Mouse (Mus musculus) stomach, postnatal 0 days (tissue): ENCODE results near the gene Armcx3. TPM values are rescaled to one million over a fixed set of nuclear protein-coding genes. Genes with fewer than 3 reads are reported as not detected.
"Not testable (repeated sequence)": the region's sequence is repeated elsewhere in the genome, so short reads cannot be mapped to it uniquely, and the experiment has no call there.

ENCODE experiments used
- ATAC-seq: fragments of 200-750 bp; cut with Nextera tagmentation; 2 replicates; pipeline ENCODE4 v1.8.0; 2017; ENCODE audit not compliant: low FRiP score, low TSS enrichment
- DNase-seq: peaks from one replicate; pipeline ENCODE4 v3.0.0-alpha.2; 2016; ENCODE audit warnings: low spot score
- H3K27ac ChIP-seq: fragments of 300-500 bp; sonication (generic); replicated peaks from 2 replicates; pipeline ENCODE4 v1.5.1; 2014; ENCODE audit warnings: mild to moderate bottlenecking, control low read depth
- H3K27me3 ChIP-seq: fragments of 300-500 bp; sonication (generic); 2 replicates; pipeline ENCODE4 v1.6.1; 2014; ENCODE audit warnings: low read length; ENCODE audit not compliant: control insufficient read depth, insufficient read depth
- H3K36me3 ChIP-seq: fragments of 300-500 bp; sonication (generic); 2 replicates; pipeline ENCODE4 v1.6.1; 2014; ENCODE audit warnings: low read length, mixed read lengths; ENCODE audit not compliant: control insufficient read depth, insufficient read depth
- H3K4me1 ChIP-seq: fragments of 300-500 bp; sonication (generic); replicated peaks from 2 replicates; pipeline ENCODE4 v1.6.1; 2014; ENCODE audit warnings: antibody characterized with exemption; ENCODE audit not compliant: control insufficient read depth, insufficient read depth
- H3K4me2 ChIP-seq: fragments of 300-500 bp; sonication (generic); replicated peaks from 2 replicates; pipeline ENCODE4 v1.6.1; 2014; ENCODE audit warnings: low read depth, mild to moderate bottlenecking, control low read depth, moderate library complexity
- H3K4me3 ChIP-seq: fragments of 300-500 bp; sonication (generic); 2 replicates; pipeline ENCODE4 v1.5.1; 2014; ENCODE audit warnings: low read depth, low read length, control low read depth
- H3K9ac ChIP-seq: fragments of 300-500 bp; sonication (generic); 2 replicates; pipeline ENCODE4 v1.6.1; 2014; ENCODE audit warnings: mild to moderate bottlenecking, low read length, control low read depth, mixed read lengths
- H3K9me3 ChIP-seq: fragments of 300-500 bp; sonication (generic); 2 replicates; pipeline ENCODE4 v1.6.1; 2016; ENCODE audit warnings: low read length; ENCODE audit not compliant: control insufficient read depth
- CTCF ChIP-seq: IDR thresholded peaks from 2 replicates; pipeline ENCODE4 v1.5.1; 2016; ENCODE audit warnings: antibody characterized with exemption, low read depth, mild to moderate bottlenecking, moderate library complexity
- EP300 ChIP-seq: optimal IDR thresholded peaks from 2 replicates; pipeline ENCODE3; 2016; ENCODE audit warnings: antibody characterized with exemption
- WGBS: fragments of 180-500 bp; shearing (Covaris S2); extraction: QIAGEN DNeasy Blood & Tissue Kit; methylation state at CpG from one replicate; pipeline ENCODE4 v1.1.7; 2014; 5-methylcytosine and 5-hydroxymethylcytosine counted together
- polyA plus RNA-seq: library from polyadenylated mRNA; unstranded; fragments of >200 nt; fragmentation: Nextera tagmentation; extraction: Ambion mirVana; gene quantifications from 2 replicates; pipeline ENCODE4 v1.2.1, GENCODE M21; 2015

The Armcx3 gene
- polyA plus RNA-seq, 1 experiment from 2014 or later, result 40.0 TPM

GRCm38 (mm10) chrX:134752584-134752983, 3.8 kb upstream of the Armcx3 start:
- TF ChIP-seq CTCF, result no peak
- no peak for TF ChIP-seq EP300
- Histone ChIP-seq H3K4me3 (no peak overlapping the region), H3K27ac (no peak overlapping the region), H3K4me2 (no peak overlapping the region), H3K4me1 (no peaks in the 10 kb centered on the region), H3K27me3 (no peaks in the 10 kb centered on the region), H3K9ac (no peak overlapping the region), H3K36me3 (no peaks in the 10 kb centered on the region), H3K9me3 (no peaks in the 10 kb centered on the region)
- ATAC-seq, result no peak
- DNase-seq, result no peak
- WGBS, result 31% methylated on average over 4 of the region's 4 CpGs

GRCm38 (mm10) chrX:134757293-134757995, 1.0 kb downstream of the Armcx3 start:
- peak; percentile 45; the same call in 1 of the 2 replicates for ATAC-seq

GRCm38 (mm10) chrX:134763428-134764198, 7.2 kb downstream of the Armcx3 start:
- not testable (repeated sequence) for H3K4me3 ChIP-seq, H3K9me3 ChIP-seq, ATAC-seq, H3K4me1 ChIP-seq, H3K36me3 ChIP-seq, H3K27ac ChIP-seq, DNase-seq, H3K9ac ChIP-seq, H3K27me3 ChIP-seq, H3K4me2 ChIP-seq
- 50% methylated on average over 3 of the region's 4 CpGs for WGBS

More at GRCm38 (mm10) chrX:134757293-134757995, 1.0 kb downstream of the Armcx3 start:
- peak overlapping the region; percentile 71 for H3K9ac ChIP-seq
- peak overlapping the region; percentile 56 for H3K4me3 ChIP-seq
- 20% methylated on average over 13 of the region's 13 CpGs for WGBS
- no peaks in the 10 kb centered on the region for H3K4me1 ChIP-seq
- peak overlapping the region; percentile 51 for H3K4me2 ChIP-seq
- no peaks in the 10 kb centered on the region for H3K36me3 ChIP-seq
- H3K27me3 ChIP-seq, result no peaks in the 10 kb centered on the region
- H3K27ac ChIP-seq, result no peak overlapping the region
- DNase-seq, result peak; percentile 23
- TF ChIP-seq CTCF (no peak), EP300 (no peak)
- no peaks in the 10 kb centered on the region for H3K9me3 ChIP-seq

- no peak overlapping the region for H3K27ac ChIP-seq
- no peaks in the 10 kb centered on the region for H3K4me1 ChIP-seq
Observed at GRCm38 (mm10) chrX:134787728-134788127, 31.3 kb downstream of the Armcx3 start.

GRCm38 (mm10) chrX:134807833-134808754, 51.7 kb downstream of the Armcx3 start:
- WGBS, result 13% methylated on average over 26 of the region's 28 CpGs
- Histone ChIP-seq H3K27me3 (no peaks in the 10 kb centered on the region), H3K36me3 (no peaks in the 10 kb centered on the region), H3K4me2 (peak overlapping the region; percentile 56), H3K9ac (peak overlapping the region; percentile 56), H3K9me3 (no peaks in the 10 kb centered on the region), H3K4me1 (no peaks in the 10 kb centered on the region), H3K4me3 (peak overlapping the region; percentile 48), H3K27ac (peak overlapping the region; percentile 45; the same call in 1 of the 2 replicates)
- TF ChIP-seq EP300 (no peak), CTCF (no peak)
- DNase-seq, result peak; percentile 29
- ATAC-seq, result peak; percentile 61; the same call in 1 of the 2 replicates

More at GRCm38 (mm10) chrX:134787728-134788127, 31.3 kb downstream of the Armcx3 start:
- Histone ChIP-seq H3K4me2 (no peak overlapping the region), H3K27me3 (no peaks in the 10 kb centered on the region), H3K9me3 (no peaks in the 10 kb centered on the region), H3K9ac (no peak overlapping the region), H3K36me3 (no peaks in the 10 kb centered on the region), H3K4me3 (no peak overlapping the region)
- TF ChIP-seq EP300 (no peak), CTCF (no peak)
- ATAC-seq (no peak), DNase-seq (no peak)
- 68% methylated on average over 4 of the region's 4 CpGs for WGBS
